Mouse (Mus musculus): Measurements from ENCODE around the gene Nln. TPM values are rescaled to one million over a fixed set of nuclear protein-coding genes. Genes with fewer than 3 reads are reported as not detected.

Gene Nln
- polyA plus RNA-seq, 1 experiment from 2014 or later = 20.9 TPM

DNA sequence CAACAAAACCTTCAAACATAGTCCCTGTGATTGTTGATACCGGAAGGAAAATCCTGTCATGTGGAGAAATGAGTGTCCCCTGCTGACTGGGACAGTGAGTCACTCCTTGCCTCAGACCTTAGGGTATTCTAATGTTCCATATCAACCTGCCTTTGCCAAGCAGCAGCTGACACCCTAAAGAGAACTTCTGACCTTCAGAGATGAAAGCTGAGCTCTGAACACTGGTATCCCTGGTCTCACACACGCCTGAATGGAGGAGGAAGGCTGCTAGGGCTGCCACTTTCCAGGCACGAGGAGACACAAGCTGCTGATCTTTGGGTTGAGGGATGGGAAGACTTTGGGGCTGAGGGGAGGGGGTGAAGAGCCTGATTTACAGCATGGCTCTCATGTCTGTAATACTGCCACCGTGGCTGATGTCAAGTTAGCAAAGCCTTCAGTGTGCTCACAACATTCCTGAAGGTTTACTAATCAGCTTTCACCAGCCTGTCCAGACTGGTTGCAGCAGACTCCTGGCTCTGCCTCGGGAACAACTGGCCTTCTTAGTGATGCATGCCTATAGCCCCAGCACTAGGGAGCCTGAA is 131.0 kb downstream of the Nln start:
- no peak for DNase-seq (ENCODE audit: low spot score)
- WGBS = 58% methylated on average over 5 of the region's 5 CpGs
- no peaks in the 10 kb centered on the region for H3K27me3 ChIP-seq (replicated peaks; ENCODE audit: control insufficient read depth, insufficient read depth, low read length)
- H3K4me3 ChIP-seq (ENCODE audit: low read depth, low read length) = no peak overlapping the region
- no peak overlapping the region for H3K27ac ChIP-seq (ENCODE audit: low read depth, low read length)
- H3K4me2 ChIP-seq = no peak overlapping the region
- H3K36me3 ChIP-seq (ENCODE audit: control insufficient read depth, insufficient read depth, low read length) = no peaks in the 10 kb centered on the region
- no peak for ATAC-seq (replicated peaks; ENCODE audit: low FRiP score)
- no peaks in the 10 kb centered on the region for H3K9me3 ChIP-seq (ENCODE audit: control insufficient read depth, low read length)
- no peaks in the 10 kb centered on the region for H3K4me1 ChIP-seq (replicated peaks; ENCODE audit: control insufficient read depth, insufficient read depth, low read length)
- H3K9ac ChIP-seq (ENCODE audit: low read depth, low read length) = no peak overlapping the region

DNA sequence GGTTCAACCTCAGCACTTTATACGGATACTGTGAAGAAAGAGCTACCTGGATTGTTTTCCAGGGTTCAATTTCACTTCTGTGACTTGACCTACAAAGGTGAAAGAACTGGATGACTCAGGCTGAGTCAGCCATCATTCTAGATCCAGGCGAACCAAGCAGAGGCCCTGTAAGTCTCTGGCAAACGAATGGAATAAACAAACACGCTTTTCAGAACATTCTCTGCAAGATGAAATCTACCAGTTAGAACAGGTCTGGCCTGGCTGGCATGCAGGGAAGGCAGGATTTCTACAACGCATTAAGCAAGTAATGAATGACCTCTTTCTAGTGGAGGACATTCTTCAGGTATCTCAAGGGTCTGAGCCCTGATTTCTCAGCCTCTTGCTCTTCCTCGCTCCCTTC is 131.6 kb downstream of the Nln start:
- H3K4me3 ChIP-seq (ENCODE audit: low read depth, low read length) = no peak overlapping the region
- no peaks in the 10 kb centered on the region for H3K36me3 ChIP-seq (ENCODE audit: control insufficient read depth, insufficient read depth, low read length)
- DNase-seq (ENCODE audit: low spot score) (no peak), ATAC-seq (replicated peaks; ENCODE audit: low FRiP score) (no peak)
- H3K9me3 ChIP-seq (ENCODE audit: control insufficient read depth, low read length) = no peaks in the 10 kb centered on the region
- no peaks in the 10 kb centered on the region for H3K27me3 ChIP-seq (replicated peaks; ENCODE audit: control insufficient read depth, insufficient read depth, low read length)
- no peak overlapping the region for H3K27ac ChIP-seq (ENCODE audit: low read depth, low read length)
- no peaks in the 10 kb centered on the region for H3K4me1 ChIP-seq (replicated peaks; ENCODE audit: control insufficient read depth, insufficient read depth, low read length)
- no peak overlapping the region for H3K9ac ChIP-seq (ENCODE audit: low read depth, low read length)
- no peak overlapping the region for H3K4me2 ChIP-seq
- 59% methylated on average over 6 of the region's 6 CpGs for WGBS

DNA sequence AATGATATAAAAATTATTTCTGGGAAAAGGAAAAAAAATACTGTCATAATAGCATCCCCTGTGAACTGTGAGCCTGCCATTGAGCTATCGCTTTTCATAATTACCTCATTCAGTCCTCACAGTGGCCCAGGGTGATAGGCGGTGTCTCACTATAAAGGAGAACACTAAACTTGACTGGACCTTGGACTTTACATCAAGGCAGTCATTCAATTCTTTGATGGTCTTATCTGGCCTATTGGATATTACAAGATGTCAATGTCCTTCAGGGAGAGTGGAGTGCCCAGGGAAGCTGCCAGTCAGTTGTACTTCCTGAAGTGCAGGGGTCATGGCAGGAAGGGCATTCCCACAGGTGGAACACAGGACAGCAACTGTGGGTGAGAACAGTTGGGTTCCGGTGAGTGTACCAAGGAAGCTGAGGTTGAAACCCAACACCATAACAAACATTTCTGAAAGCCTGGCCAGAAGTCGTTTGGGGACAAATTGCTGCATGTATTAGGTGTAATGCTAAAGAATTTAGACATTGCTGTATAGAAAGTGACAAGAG is 133.2 kb downstream of the Nln start:
- H3K4me3 ChIP-seq (ENCODE audit: low read depth, low read length) = no peak overlapping the region
- no peaks in the 10 kb centered on the region for H3K9me3 ChIP-seq (ENCODE audit: control insufficient read depth, low read length)
- no peaks in the 10 kb centered on the region for H3K27me3 ChIP-seq (replicated peaks; ENCODE audit: control insufficient read depth, insufficient read depth, low read length)
- no peak overlapping the region for H3K27ac ChIP-seq (ENCODE audit: low read depth, low read length)
- H3K36me3 ChIP-seq (ENCODE audit: control insufficient read depth, insufficient read depth, low read length) = no peaks in the 10 kb centered on the region
- H3K4me2 ChIP-seq = no peak overlapping the region
- H3K9ac ChIP-seq (ENCODE audit: low read depth, low read length) = no peak overlapping the region
- no peak for DNase-seq (ENCODE audit: low spot score)
- ATAC-seq (replicated peaks; ENCODE audit: low FRiP score) = no peak
- WGBS = 71% methylated on average over 4 of the region's 4 CpGs
- H3K4me1 ChIP-seq (replicated peaks; ENCODE audit: control insufficient read depth, insufficient read depth, low read length) = no peaks in the 10 kb centered on the region

DNA sequence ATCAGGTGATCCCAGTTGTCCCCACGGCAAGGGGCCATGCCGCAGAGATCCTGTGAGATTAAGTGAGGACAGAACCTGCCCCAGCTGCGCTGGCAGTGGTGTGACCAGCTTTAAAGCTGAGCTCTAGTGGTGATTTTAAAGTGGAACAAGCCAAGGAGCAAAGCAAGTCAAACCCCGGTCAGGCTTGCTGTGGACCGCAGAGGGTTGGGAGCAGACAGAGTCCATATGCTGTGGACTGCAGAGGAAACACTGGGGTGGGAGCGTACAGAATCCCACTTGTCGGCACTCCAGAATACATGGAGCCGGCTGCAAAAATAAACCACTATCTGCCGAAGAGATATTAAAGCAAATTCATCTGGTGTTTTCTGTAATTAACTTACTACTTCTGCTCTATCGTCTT is 134.3 kb downstream of the Nln start:
- H3K4me1 ChIP-seq (replicated peaks; ENCODE audit: control insufficient read depth, insufficient read depth, low read length) = no peaks in the 10 kb centered on the region
- ATAC-seq (replicated peaks; ENCODE audit: low FRiP score) (no peak), DNase-seq (ENCODE audit: low spot score) (no peak)
- no peak overlapping the region for H3K27ac ChIP-seq (ENCODE audit: low read depth, low read length)
- 79% methylated on average over 10 of the region's 10 CpGs for WGBS
- no peaks in the 10 kb centered on the region for H3K36me3 ChIP-seq (ENCODE audit: control insufficient read depth, insufficient read depth, low read length)
- H3K9ac ChIP-seq (ENCODE audit: low read depth, low read length) = no peak overlapping the region
- no peaks in the 10 kb centered on the region for H3K27me3 ChIP-seq (replicated peaks; ENCODE audit: control insufficient read depth, insufficient read depth, low read length)
- no peak overlapping the region for H3K4me2 ChIP-seq
- H3K9me3 ChIP-seq (ENCODE audit: control insufficient read depth, low read length) = no peaks in the 10 kb centered on the region
- no peak overlapping the region for H3K4me3 ChIP-seq (ENCODE audit: low read depth, low read length)

DNA sequence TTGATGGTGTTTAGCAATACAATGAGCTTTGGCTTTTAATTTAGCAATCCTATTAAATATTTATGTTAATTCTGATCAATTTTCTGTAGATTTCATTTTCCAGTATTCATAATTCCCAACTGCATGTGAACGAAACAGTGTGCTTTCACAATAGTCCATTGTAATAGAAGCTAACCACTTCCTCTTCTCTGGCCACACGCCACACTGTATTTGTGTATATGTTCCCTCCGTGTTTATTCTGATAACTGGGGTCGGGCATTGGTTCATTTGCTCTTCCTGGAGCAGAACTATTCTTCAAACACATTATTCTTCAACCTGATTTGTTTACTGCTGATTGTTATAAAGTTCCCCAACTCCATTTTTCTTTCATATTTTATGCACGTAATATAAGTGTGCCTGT is 135.4 kb downstream of the Nln start:
- Histone ChIP-seq H3K9me3 (ENCODE audit: control insufficient read depth, low read length) (no peaks in the 10 kb centered on the region), H3K4me2 (no peak overlapping the region), H3K27ac (ENCODE audit: low read depth, low read length) (no peak overlapping the region), H3K27me3 (replicated peaks; ENCODE audit: control insufficient read depth, insufficient read depth, low read length) (no peaks in the 10 kb centered on the region), H3K9ac (ENCODE audit: low read depth, low read length) (no peak overlapping the region), H3K4me1 (replicated peaks; ENCODE audit: control insufficient read depth, insufficient read depth, low read length) (no peaks in the 10 kb centered on the region), H3K36me3 (ENCODE audit: control insufficient read depth, insufficient read depth, low read length) (no peaks in the 10 kb centered on the region), H3K4me3 (ENCODE audit: low read depth, low read length) (no peak overlapping the region)
- DNase-seq (ENCODE audit: low spot score) (no peak), ATAC-seq (replicated peaks; ENCODE audit: low FRiP score) (no peak)
- 47% methylated on average over 5 of the region's 5 CpGs for WGBS

Other genes with a start within 250 kb of the Nln start
- gene Erbin, start 189.1 kb downstream of the Nln start, polyA plus RNA-seq (2014; fragmentation: Nextera tagmentation; extraction: Ambion mirVana) = 16.2 and 17.8 TPM in 2 replicates
- gene Sgtb, start 127 bp upstream of the Nln start, polyA plus RNA-seq (2014; fragmentation: Nextera tagmentation; extraction: Ambion mirVana) = 2.1 and 2.7 TPM in 2 replicates
- gene Trappc13, start 68.9 kb upstream of the Nln start, polyA plus RNA-seq (2014; fragmentation: Nextera tagmentation; extraction: Ambion mirVana) = 57.3 and 60.6 TPM in 2 replicates
- 13.7 and 15.0 TPM in 2 replicates for gene Trim23, start 69.2 kb upstream of the Nln start, polyA plus RNA-seq (2014; fragmentation: Nextera tagmentation; extraction: Ambion mirVana)
- gene Cenpk, start 119.0 kb upstream of the Nln start, polyA plus RNA-seq (2014; fragmentation: Nextera tagmentation; extraction: Ambion mirVana) = 94.9 and 100.0 TPM in 2 replicates
- gene Ppwd1, start 119.2 kb upstream of the Nln start, polyA plus RNA-seq (2014; fragmentation: Nextera tagmentation; extraction: Ambion mirVana) = 17.0 and 18.4 TPM in 2 replicates
- gene Adamts6, start 178.2 kb upstream of the Nln start, polyA plus RNA-seq (2014; fragmentation: Nextera tagmentation; extraction: Ambion mirVana) = 0.82 and 0.95 TPM in 2 replicates